Mouse (Mus musculus): Measurements from ENCODE around the gene Tlnrd1. TPM values are rescaled to one million over a fixed set of nuclear protein-coding genes. Genes with fewer than 3 reads are reported as not detected.

Gene Tlnrd1
- polyA plus RNA-seq (2017; shearing (Covaris generic)) = 0.26 TPM

DNA sequence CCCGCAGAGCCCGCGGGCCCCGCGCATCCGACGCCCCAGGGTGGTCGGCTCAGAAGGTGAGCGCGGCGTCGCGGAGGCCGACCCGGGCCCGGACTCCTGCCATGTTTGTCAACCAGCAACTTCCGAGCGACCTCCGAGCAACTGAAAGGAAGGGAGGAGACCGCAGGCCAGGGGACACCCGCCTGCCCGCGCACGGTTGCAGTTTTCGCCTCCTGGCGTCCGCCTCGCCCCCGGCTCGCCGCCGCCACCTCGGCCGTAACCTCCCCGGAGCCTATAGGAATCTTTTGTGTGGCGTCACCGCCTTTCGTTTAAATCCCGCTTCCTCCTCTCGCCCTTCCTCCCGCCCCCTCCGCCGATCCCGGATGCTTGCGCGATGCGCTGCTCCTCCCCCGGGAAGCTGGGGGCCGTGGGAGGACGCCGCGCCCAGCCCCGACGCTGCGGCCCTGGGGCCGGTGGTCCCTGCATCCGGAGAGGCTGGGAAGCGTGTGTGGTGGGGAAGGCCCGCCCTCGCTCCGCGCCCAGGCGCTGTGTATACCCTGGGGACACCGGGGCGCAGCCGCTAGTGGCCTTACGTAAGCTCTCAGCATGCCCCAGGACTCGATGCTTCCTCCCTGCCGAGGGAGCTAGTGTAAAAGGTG is at the start of gene Tlnrd1, which contains the start of gene Mesd:
Gene Tlnrd1, minus strand, starts transcription at position 285 of the 638 bp plus-strand sequence.
Gene Mesd, plus strand, starts transcription at position 446 of the 638 bp plus-strand sequence.

Other genes with a start within 250 kb of the Tlnrd1 start
- gene Il16, start 138.6 kb downstream of the Tlnrd1 start, polyA plus RNA-seq (2017; shearing (Covaris generic)) = 502 TPM
- gene Cfap161, start 89.4 kb downstream of the Tlnrd1 start, polyA plus RNA-seq (2017; shearing (Covaris generic)) = not detected
- 69.6 TPM for gene Mesd, start 161 bp upstream of the Tlnrd1 start, polyA plus RNA-seq (2017; shearing (Covaris generic))
- gene Cemip, start 202.2 kb upstream of the Tlnrd1 start, polyA plus RNA-seq (2017; shearing (Covaris generic)) = not detected